Comparison of ENCODE assay signal across 9 mouse cellular contexts in the genomic region with DNA sequence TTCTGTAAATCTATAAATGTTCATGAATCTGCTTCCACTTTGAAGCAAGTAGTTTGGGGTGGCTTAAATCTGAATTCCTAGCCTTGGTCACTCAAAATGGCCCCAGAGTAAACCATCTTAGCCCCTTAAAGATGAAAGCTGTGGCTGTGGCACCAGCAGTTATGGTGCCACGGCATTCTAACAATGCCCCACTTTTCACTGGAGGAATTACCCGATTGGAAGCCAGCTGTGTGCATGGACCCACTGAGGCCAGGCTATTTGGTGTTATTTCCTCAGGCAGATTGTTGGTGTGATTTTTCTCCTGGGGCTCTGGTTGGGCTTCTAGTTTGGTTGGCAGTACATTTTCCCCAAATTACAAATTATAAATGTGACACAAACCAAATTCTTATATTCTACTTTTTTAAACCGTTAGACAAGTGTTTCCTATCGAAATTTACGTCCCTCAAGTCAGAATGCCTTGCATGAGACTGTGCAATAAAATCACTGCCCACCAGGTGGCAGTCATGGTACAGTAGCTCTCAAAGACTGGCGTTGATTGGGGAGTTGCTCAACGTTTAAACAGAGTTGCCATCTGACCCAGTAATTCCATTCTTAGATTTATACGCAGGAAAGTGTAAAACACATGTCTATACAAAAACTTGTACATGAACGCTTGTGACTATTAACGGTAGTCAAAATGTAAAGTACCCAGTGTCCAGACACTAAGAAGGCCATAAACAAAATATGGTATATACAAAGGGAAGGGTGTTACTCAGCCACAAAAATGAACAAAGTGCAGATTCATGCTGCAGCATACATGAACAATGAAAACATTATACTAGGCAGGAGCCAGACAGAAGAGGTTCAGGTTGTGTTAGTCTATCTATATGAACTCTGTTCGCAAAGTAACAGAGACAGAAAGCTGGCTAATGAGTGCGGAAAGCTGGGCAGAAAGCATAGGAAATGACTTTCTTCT. TPM values are rescaled to one million over a fixed set of nuclear protein-coding genes. Genes with fewer than 3 reads are reported as not detected.
A peak's percentile ranks its signal among the peaks of the same experiment; 100 is the strongest.
DNase-seq lines count a peak whose midpoint lies in the region; ATAC-seq lines count a peak whose summit lies in the region.
"Had no signal": no experiment of that assay in that cellular context is flagged by ENCODE, and none has a peak within 500 bp of the region (broad histone marks: within the 10 kb centered on the region; RNA-seq: fewer than 3 reads in every experiment).

No protein-coding gene starts in this region.

- peak; percentile 81 for ATAC-seq in CD4-positive, CD25-positive, alpha-beta regulatory T cell, adult 4 months
- no peak for ATAC-seq in embryonic facial prominence, embryonic 11.5 days (replicated peaks; ENCODE audit: insufficient number of reproducible peaks, low FRiP score, low TSS enrichment, low read depth)
- ATAC-seq in liver, embryonic 16.5 days (ENCODE audit: low read depth) = peak; percentile 35; the same call in 1 of the 2 replicates
- ATAC-seq in neural tube, embryonic 13.5 days (ENCODE audit: low read depth) = peak; percentile 69

- no peaks in the 10 kb centered on the region for H3K36me3 ChIP-seq in embryonic facial prominence, embryonic 11.5 days (replicated peaks; ENCODE audit: control insufficient read depth, insufficient read depth, low read depth, low read length)
- no peaks in the 10 kb centered on the region for H3K36me3 ChIP-seq in liver, embryonic 16.5 days (ENCODE audit: control insufficient read depth, insufficient read depth)
- H3K36me3 ChIP-seq in neural tube, embryonic 13.5 days = no peaks in the 10 kb centered on the region
- H3K36me3 ChIP-seq: heart, embryonic 15.5 days had no signal

- H3K4me1 ChIP-seq in embryonic facial prominence, embryonic 11.5 days (ENCODE audit: control insufficient read depth, insufficient read depth, low read length) = no peaks in the 10 kb centered on the region
- H3K4me1 ChIP-seq in liver, embryonic 16.5 days (ENCODE audit: control insufficient read depth, low read depth, low read length) = peaks cover 5% of the 10 kb centered on the region; the same call in 1 of the 2 replicates
- H3K4me1 ChIP-seq in neural tube, embryonic 13.5 days (replicated peaks) = no peaks in the 10 kb centered on the region
- H3K4me1 ChIP-seq: heart, embryonic 15.5 days had no signal

- H3K4me2 ChIP-seq in embryonic facial prominence, embryonic 11.5 days (ENCODE audit: low read depth, low read length) = no peak overlapping the region
- no peak overlapping the region for H3K4me2 ChIP-seq in liver, embryonic 16.5 days (ENCODE audit: low read depth, low read length)
- H3K4me2 ChIP-seq in neural tube, embryonic 13.5 days = no peak overlapping the region
- H3K4me2 ChIP-seq: heart, embryonic 15.5 days had no signal

- no peak overlapping the region for H3K9ac ChIP-seq in embryonic facial prominence, embryonic 11.5 days (replicated peaks; ENCODE audit: low read length)
- H3K9ac ChIP-seq in liver, embryonic 16.5 days (ENCODE audit: low read depth, low read length) = no peak overlapping the region
- no peak overlapping the region for H3K9ac ChIP-seq in neural tube, embryonic 13.5 days
- H3K9ac ChIP-seq: heart, embryonic 15.5 days had no signal

- 38% methylated on average over 12 of the region's 12 CpGs for WGBS in embryonic facial prominence, embryonic 11.5 days
- 14% methylated on average over 12 of the region's 12 CpGs for WGBS in large intestine, adult 2 months
- WGBS in liver, embryonic 16.5 days (ENCODE audit: insufficient replicate concordance) = 29% methylated on average over 12 of the region's 12 CpGs
- 35% methylated on average over 12 of the region's 12 CpGs for WGBS in neural tube, embryonic 13.5 days

- no peak overlapping the region for H3K4me3 ChIP-seq in embryonic facial prominence, embryonic 11.5 days (ENCODE audit: low read depth, low read length)
- H3K4me3 ChIP-seq in liver, embryonic 16.5 days (ENCODE audit: low read depth, low read length) = no peak overlapping the region
- no peak overlapping the region for H3K4me3 ChIP-seq in neural tube, embryonic 13.5 days
- H3K4me3 ChIP-seq: heart, embryonic 15.5 days had no signal

- no peak overlapping the region for H3K27ac ChIP-seq in embryonic facial prominence, embryonic 11.5 days (replicated peaks; ENCODE audit: low read depth, low read length)
- H3K27ac ChIP-seq in liver, embryonic 16.5 days (ENCODE audit: low read length) = peak overlapping the region; percentile 29; the same call in 1 of the 2 replicates
- H3K27ac ChIP-seq in neural tube, embryonic 13.5 days (replicated peaks) = no peak overlapping the region
- H3K27ac ChIP-seq: heart, embryonic 15.5 days had no signal

- DNase-seq in adrenal gland, postnatal 25 days = peak; percentile 88
- DNase-seq in embryonic facial prominence, embryonic 11.5 days (ENCODE audit: low spot score) = peak; percentile 93
- DNase-seq in heart, adult 8-10 months (ENCODE audit: low spot score) = peak; percentile 88
- DNase-seq in large intestine, adult 2 months (ENCODE audit: low read depth, low spot score) = peak; percentile 87
- DNase-seq in testis, postnatal 10 days (ENCODE audit: low spot score) = peak; percentile 94

- no peaks in the 10 kb centered on the region for H3K9me3 ChIP-seq in embryonic facial prominence, embryonic 11.5 days (replicated peaks; ENCODE audit: control insufficient read depth, low read length)
- H3K9me3 ChIP-seq in liver, embryonic 16.5 days (replicated peaks; ENCODE audit: control insufficient read depth, low read length) = no peaks in the 10 kb centered on the region
- 0 out of 2 replicates have a peak, but pooled peaks cover 2% of the 10 kb centered on the region for H3K9me3 ChIP-seq in neural tube, embryonic 13.5 days
- H3K9me3 ChIP-seq: heart, embryonic 15.5 days had no signal

- H3K27me3 ChIP-seq in embryonic facial prominence, embryonic 11.5 days (ENCODE audit: control insufficient read depth, insufficient read depth, low read length) = no peaks in the 10 kb centered on the region
- no peaks in the 10 kb centered on the region for H3K27me3 ChIP-seq in liver, embryonic 16.5 days (ENCODE audit: control insufficient read depth, insufficient read depth, low read depth, low read length)
- H3K27me3 ChIP-seq in neural tube, embryonic 13.5 days = no peaks in the 10 kb centered on the region
- H3K27me3 ChIP-seq: heart, embryonic 15.5 days had no signal

RNA-seq across cellular contexts. Expression of gene Asns, which starts 40.0 kb away (rescaled TPM):
- polyA plus RNA-seq in CD4-positive, CD25-positive, alpha-beta regulatory T cell, adult 4 months (2017; shearing (Covaris generic)) = 1 to 10 TPM; 4.0 to 4.4 TPM
- 56.9 and 94.2 TPM in 2 replicates for total RNA-seq in adrenal gland, postnatal 25 days (2021)
- polyA plus RNA-seq in embryonic facial prominence, embryonic 11.5 days (2014; fragmentation: Nextera tagmentation; extraction: Ambion mirVana) = 87.7 and 93.2 TPM in 2 replicates
- total RNA-seq in heart, adult 8-10 months (2022) = 1 to 10 TPM; 2.6 to 5.2 (median 3.2) TPM
- 28.4 and 38.1 TPM in 2 replicates for polyA plus RNA-seq in large intestine, adult 2 months (2012; rRNA removed)
- polyA plus RNA-seq in liver, embryonic 16.5 days (2015; fragmentation: Nextera tagmentation; extraction: Ambion mirVana) = 306 and 342 TPM in 2 replicates
- 83.4 and 102 TPM in 2 replicates for polyA plus RNA-seq in neural tube, embryonic 13.5 days (2015; fragmentation: Nextera tagmentation; extraction: Ambion mirVana)
